Mouse (Mus musculus) bone marrow, adult 2 months (tissue): ENCODE measurements around the gene Uck2.

Experiments used
- CTCF ChIP-seq: fragments of 200-500 bp; IDR thresholded peaks from 2 replicates; pipeline ENCODE4 v1.5.1; 2011; ENCODE audit warnings: low read length, control low read depth; ENCODE audit not compliant: control insufficient read depth, insufficient read depth
- POLR2A ChIP-seq: fragments of 200-500 bp; IDR thresholded peaks from 2 replicates; pipeline ENCODE4 v1.6.1; 2011; ENCODE audit warnings: low read depth, mild to moderate bottlenecking, control low read depth, low read length, borderline replicate concordance; ENCODE audit not compliant: control insufficient read depth

DNA sequence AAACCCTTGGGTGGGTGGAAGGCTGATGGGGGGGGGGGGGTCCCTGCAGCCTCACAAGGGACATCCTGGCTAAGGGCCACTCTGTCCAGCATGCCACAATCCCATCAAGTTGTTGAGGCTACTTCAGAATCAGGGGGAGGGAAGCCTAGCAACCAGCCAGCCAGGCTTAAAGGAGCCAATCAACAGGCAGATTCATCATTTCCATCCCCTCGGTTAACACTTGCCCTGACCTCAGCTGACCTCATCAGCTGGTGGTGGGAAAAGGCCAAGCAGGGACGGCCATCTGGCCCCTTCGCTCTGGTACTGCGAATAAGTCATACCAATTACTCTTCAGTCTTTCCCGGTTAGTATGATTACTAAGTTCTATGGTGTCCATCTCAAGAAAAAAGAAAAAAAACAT lies 44.8 kb downstream of the Uck2 start:
- TF ChIP-seq CTCF = no peak
- TF ChIP-seq POLR2A = no peak
